Mouse (Mus musculus): Measurements from ENCODE around the gene Wdr38.
"Not testable (repeated sequence)": the region's sequence is repeated elsewhere in the genome, so short reads cannot be mapped to it uniquely, and the experiment has no call there.

The Wdr38 gene

GRCm38 (mm10) chr2:38999381-38999780, 2.1 kb downstream of the Wdr38 start:
- no peak for DNase-seq

GRCm38 (mm10) chr2:38999910-39000586, 2.8 kb downstream of the Wdr38 start:
- DNase-seq, result no peak

DNA sequence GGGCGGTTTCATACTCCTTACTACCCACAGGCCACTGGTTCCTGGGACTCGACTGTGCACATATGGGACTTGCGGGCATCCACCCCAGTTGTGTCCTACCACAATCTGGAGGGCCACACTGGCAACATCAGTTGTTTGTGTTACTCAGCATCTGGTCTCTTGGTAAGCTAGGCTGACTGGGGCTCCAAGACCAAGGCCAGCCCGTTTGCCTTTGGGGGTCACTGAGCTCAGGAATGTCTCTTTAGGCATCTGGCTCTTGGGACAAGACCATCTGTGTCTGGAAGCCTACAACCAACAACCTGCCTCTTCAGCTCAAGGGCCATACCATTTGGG, 3.3 kb downstream of the Wdr38 start:
- no peak for DNase-seq

DNA sequence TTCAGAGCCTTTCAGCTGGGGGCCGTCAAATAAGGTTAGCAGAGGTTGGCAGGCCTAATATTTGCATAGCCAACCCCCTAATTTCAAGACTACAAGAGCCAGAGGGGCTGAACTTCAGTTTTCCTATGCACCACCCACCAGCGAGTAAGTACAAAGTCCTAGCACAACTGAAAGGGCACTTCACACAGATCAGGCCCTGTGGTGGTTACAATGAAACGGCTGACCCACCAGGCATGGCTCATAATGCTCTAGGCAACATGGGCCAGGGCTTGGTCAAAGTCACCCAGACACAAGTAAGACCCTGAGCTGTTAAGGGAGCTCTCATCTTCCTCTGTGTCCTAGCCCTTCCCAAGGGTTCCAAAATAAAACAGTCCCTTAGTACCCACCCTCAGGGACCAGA, 4.6 kb downstream of the Wdr38 start:
- no peak for DNase-seq

- DNase-seq, result no peak
Observed at GRCm38 (mm10) chr2:39003106-39003505, 5.8 kb downstream of the Wdr38 start.

- no peak for DNase-seq
Observed at GRCm38 (mm10) chr2:39003512-39003911, 6.2 kb downstream of the Wdr38 start.

DNA sequence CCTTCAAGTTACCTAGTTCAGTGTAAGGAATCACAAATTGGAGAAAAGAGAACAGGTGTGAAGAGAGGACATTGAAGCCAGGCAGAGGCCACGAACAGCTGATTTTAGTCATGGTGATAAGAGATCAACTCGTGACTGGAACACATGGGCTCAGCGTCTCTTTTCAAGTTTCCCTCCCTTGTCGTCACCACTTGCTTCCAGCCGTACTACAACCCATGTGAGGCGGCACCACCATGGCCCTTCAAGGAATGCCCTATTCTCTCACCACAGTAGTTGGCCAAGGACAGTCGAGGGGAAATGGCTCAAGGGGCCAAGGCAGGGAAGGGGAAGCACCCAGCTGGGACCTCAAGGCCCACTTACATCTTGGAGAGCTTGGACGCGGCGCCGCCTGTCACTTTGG, 7.1 kb downstream of the Wdr38 start:
- peak; percentile 45 for DNase-seq

GRCm38 (mm10) chr2:39004880-39005435, 7.7 kb downstream of the Wdr38 start, which contains the start of gene Arpc5l:
Gene Arpc5l (plus strand): TSS chr2:39005348.
- peak; percentile 96 for DNase-seq

DNA sequence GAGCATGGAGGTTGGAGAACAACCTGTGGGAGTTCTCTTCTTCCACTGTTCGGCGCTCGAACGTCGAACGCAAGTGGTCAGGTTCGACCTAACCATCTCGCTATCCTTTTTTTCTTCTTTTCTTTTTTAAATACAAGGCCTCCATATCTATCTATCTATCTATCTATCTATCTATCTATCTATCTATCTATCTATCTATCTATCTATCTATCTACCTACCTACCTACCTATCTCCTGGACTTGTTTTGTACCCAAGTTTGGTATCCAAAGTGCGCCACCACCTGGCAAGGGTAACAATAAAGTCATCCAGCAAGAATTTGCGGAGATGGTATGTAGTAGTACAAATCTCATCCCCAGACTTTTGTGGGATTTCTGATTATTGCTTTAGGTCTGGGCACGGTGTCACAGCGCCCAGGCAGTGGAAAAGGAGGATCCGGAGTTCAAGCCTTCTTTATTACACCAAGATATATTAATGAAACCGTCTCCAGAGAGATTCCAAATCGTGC, 8.4 kb downstream of the Wdr38 start, which contains the start of gene Rpl35:
Gene Rpl35 (minus strand): TSS at position 51 of the 506 bp plus-strand sequence.
- peak; percentile 58 for DNase-seq

- DNase-seq, result no peak
Observed at GRCm38 (mm10) chr2:39006149-39006730, 9.0 kb downstream of the Wdr38 start.

GRCm38 (mm10) chr2:39007865-39008264, 10.6 kb downstream of the Wdr38 start:
- DNase-seq, result peak; percentile 96

- DNase-seq, result no peak
Observed at GRCm38 (mm10) chr2:39008350-39008851, 11.1 kb downstream of the Wdr38 start.

GRCm38 (mm10) chr2:39008954-39009365, 11.7 kb downstream of the Wdr38 start:
- DNase-seq, result peak; percentile 64

DNA sequence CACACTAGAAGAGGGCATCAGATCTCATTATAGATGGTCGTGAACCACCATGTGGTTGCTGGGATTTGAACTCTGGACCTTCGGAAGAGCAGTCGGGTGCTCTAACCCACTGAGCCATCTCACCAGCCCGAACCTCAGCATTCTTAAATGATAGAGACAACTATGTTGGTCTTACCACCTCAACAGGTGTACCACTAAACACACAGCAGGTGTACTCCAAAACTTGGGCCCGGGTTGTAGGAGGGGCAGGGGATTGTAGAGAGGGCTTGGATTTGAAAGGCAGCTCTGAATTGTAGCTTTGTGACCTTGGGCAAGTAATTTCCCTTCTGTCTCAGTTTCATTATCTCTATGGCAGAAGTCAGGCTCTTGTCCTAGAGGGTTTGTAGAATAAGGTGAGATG, 12.9 kb downstream of the Wdr38 start:
- not testable (repeated sequence) for DNase-seq

GRCm38 (mm10) chr2:39011264-39011663, 14.0 kb downstream of the Wdr38 start:
- DNase-seq, result no peak

GRCm38 (mm10) chr2:39011971-39012370, 14.7 kb downstream of the Wdr38 start:
- DNase-seq, result no peak

DNA sequence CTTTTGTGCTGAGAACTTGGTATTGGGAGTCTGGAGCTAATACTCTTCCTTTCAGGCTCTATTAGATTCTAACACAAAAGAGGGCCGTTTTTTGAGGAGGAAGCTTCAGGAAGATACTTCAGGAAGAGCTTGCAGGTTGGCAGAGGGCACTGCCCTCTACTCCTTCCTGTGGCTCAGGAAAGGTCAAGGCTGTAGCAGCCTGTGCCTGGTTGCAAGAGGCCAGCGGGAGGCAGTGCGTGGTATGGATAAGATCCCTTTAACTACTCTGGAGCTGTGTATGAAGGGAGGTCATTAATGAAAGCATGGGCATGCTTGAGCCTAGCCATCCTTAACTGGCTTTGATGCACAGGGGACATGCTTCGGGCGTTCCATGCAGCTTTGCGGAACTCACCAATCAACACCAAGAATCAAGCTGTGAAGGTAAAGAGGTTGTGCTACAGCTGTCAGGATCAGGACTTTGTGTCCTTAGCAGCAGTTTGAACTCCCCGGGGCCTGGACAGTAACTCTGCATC, 15.5 kb downstream of the Wdr38 start:
- DNase-seq, result no peak

- DNase-seq, result no peak
Observed at GRCm38 (mm10) chr2:39016581-39016980, 19.3 kb downstream of the Wdr38 start.

- DNase-seq, result no peak
Observed at GRCm38 (mm10) chr2:39020004-39020403, 22.7 kb downstream of the Wdr38 start.

DNA sequence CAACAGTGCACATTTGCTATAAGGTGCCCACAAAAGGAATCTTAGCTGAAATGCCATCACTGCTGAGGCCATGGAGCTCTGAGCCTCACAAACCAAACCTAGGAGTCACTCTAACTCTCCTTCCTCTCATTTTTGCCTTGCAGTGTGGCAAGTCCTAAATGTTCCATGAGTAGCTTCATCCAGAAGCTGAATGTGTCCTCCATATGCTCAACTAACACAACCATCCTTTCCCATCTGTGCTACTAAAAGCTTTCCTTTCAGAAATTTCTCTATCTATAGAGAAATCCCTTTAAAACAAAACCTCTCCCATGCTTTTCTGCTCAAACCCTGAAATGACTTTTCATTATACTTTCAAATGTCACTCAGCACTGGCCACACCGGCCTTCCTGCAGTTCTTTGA, 34.3 kb downstream of the Wdr38 start:
- DNase-seq, result no peak

DNA sequence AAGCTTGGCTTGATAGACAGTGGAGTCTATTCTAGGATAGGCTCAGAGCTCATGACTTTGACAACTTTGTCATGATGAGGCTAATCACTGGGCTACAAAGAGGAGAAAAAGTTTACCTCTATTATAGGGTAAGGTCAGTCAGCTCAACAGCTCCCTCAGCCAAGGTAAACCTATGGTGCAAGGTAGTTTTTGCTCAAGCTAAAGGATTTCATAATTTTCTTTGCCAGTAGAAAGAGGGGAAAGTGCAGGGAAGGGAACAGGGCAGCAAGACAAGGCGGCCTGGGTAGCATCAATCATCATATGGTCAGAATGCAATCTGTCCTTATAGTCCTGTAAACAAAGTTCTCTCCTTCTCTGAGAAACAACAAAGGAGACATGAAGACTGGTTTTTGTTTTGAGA, 42.9 kb downstream of the Wdr38 start:
- no peak for DNase-seq

DNA sequence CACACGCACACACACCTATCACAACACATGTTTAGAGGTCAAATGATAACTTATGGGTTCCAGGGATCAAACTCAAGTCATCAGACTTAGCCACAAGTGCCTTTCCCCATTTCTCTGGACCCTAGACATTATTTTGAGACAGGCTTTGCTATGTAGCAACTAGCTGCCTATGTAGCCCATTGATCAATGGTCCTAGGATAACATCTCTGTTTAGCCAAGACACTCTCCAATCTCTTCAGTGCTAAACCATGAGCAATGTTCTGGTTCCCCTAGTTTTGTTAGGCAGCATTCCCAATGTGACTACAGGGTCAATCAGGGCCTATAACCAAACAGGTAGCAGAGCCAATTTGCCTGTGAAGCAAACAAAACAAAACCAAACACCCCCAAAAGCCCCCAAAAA, 51.2 kb downstream of the Wdr38 start:
- no peak for DNase-seq

Measured in lung, postnatal 10 days (tissue).